Mouse (Mus musculus): Measurements from ENCODE around the gene Lamp2.
"Not testable (repeated sequence)": the region's sequence is repeated elsewhere in the genome, so short reads cannot be mapped to it uniquely, and the experiment has no call there.

Lamp2 gene

GRCm38 (mm10) chrX:38428818-38429440, 27.3 kb downstream of the Lamp2 start:
- DNase-seq (ENCODE audit: low read depth, low spot score), result no peak

GRCm38 (mm10) chrX:38426043-38426442, 30.2 kb downstream of the Lamp2 start:
- DNase-seq (ENCODE audit: low read depth, low spot score), result no peak

GRCm38 (mm10) chrX:38423096-38423495, 33.2 kb downstream of the Lamp2 start:
- DNase-seq (ENCODE audit: low read depth, low spot score), result no peak

GRCm38 (mm10) chrX:38422396-38422795, 33.9 kb downstream of the Lamp2 start:
- no peak for DNase-seq (ENCODE audit: low read depth, low spot score)

- no peak for DNase-seq (ENCODE audit: low read depth, low spot score)
Measured at GRCm38 (mm10) chrX:38403879-38404278, 52.4 kb downstream of the Lamp2 start.

GRCm38 (mm10) chrX:38402981-38403380, 53.3 kb downstream of the Lamp2 start:
- no peak for DNase-seq (ENCODE audit: low read depth, low spot score)

GRCm38 (mm10) chrX:38402004-38402403, 54.2 kb downstream of the Lamp2 start:
- DNase-seq (ENCODE audit: low read depth, low spot score), result peak; percentile 24

GRCm38 (mm10) chrX:38400616-38401015, 55.6 kb downstream of the Lamp2 start:
- DNase-seq (ENCODE audit: low read depth, low spot score), result no peak

GRCm38 (mm10) chrX:38399671-38400070, 56.6 kb downstream of the Lamp2 start:
- no peak for DNase-seq (ENCODE audit: low read depth, low spot score)

- not testable (repeated sequence) for DNase-seq (ENCODE audit: low read depth, low spot score)
Measured at GRCm38 (mm10) chrX:38373169-38373568, 83.1 kb downstream of the Lamp2 start.

- not testable (repeated sequence) for DNase-seq (ENCODE audit: low read depth, low spot score)
Measured at GRCm38 (mm10) chrX:38364621-38365020, 91.6 kb downstream of the Lamp2 start.

GRCm38 (mm10) chrX:38362016-38362415, 94.2 kb downstream of the Lamp2 start:
- DNase-seq (ENCODE audit: low read depth, low spot score), result no peak
